Mouse (Mus musculus): ENCODE data around the gene Hmmr.

DNA sequence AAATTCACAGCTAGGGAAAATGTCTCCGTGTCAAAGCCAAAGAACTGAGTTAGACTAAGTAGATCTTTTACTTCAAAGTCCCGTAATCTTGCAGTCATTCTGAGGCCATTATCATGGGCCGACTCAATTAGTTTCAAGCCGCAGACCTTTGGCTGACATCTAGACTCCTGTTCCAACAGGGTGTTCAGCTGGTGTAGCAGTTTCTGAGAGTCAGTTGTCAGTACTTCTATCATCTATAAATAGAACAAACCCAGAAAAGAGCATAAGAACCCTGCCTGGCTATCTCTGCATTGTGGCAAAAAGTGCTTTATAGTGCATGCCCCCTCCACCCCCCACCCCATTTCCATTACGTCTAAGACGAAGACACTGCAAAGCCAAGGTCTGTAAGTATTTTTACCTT, 20.6 kb upstream of the Hmmr start:
- TF ChIP-seq GATA1 (IDR thresholded peaks at IDR 0.05; ENCODE audit: borderline replicate concordance, low read length) (no peak), FLI1 (IDR thresholded peaks at IDR 0.05; ENCODE audit: low read length) (no peak)

Data from megakaryocyte, embryonic 14.5 days (primary cell).